Mouse (Mus musculus): ENCODE data around the gene Rps27l. TPM values are rescaled to one million over a fixed set of nuclear protein-coding genes. Genes with fewer than 3 reads are reported as not detected.
"Not testable (repeated sequence)": the region's sequence is repeated elsewhere in the genome, so short reads cannot be mapped to it uniquely, and the experiment has no call there.

The Rps27l gene
- polyA plus RNA-seq, 1 experiment from 2014 or later: 678 TPM

DNA sequence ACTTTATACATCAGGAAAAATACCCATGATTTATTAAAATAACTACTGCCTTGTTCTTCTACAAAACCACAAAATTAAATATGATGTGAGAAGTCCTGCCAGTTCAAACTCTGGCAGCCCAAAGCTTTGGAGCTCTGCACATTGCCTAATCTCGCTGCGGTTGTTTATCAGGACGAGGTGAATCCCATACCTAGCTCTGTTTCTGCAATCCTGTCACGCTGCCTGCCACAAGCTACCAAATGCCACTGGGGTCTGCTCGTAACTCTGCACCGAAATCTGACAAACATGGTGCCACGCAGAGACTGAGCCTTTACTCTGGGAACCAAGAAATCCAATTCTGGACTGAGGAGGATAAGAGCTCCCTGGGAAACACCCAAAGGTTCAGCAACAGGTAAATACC lies 36.0 kb upstream of the Rps27l start:
- no peak for ATAC-seq (ENCODE audit: low read depth)
- WGBS: 73% methylated on average over 7 of the region's 7 CpGs

DNA sequence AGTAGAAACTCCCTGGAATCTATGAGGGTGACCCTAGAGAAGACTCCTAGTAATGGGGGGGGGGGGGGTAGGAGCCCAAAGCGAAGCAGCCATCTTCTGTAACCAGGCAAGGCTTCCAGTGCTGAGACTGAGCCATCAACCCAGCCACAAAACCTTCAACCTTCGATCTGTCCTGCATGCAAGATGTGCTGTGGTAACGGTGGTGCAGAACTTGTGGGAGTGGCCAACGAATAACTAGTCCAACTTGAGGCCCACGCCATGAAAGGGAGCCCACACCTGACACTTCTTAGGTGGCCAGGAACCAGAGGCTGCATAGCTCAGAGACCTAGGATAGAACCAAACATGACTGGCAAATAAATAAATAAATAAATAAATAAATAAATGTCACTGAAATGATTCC lies 35.2 kb upstream of the Rps27l start:
- no peak overlapping the region for H3K9ac ChIP-seq (ENCODE audit: low read depth, low read length)
- H3K27me3 ChIP-seq (replicated peaks; ENCODE audit: control insufficient read depth, insufficient read depth, low read length): no peaks in the 10 kb centered on the region
- no peak overlapping the region for H3K4me3 ChIP-seq (ENCODE audit: low read depth, low read length)
- H3K27ac ChIP-seq (replicated peaks; ENCODE audit: low read depth, low read length): no peak overlapping the region
- no peaks in the 10 kb centered on the region for H3K36me3 ChIP-seq (ENCODE audit: control insufficient read depth, insufficient read depth, low read length)
- no peaks in the 10 kb centered on the region for H3K9me3 ChIP-seq (ENCODE audit: control insufficient read depth, low read length)
- 88% methylated on average over 4 of the region's 5 CpGs for WGBS
- no peak for ATAC-seq (ENCODE audit: low read depth)
- no peak overlapping the region for H3K4me2 ChIP-seq (ENCODE audit: low read depth, low read length)
- no peak for DNase-seq (ENCODE audit: low spot score)
- peaks cover 3% of the 10 kb centered on the region for H3K4me1 ChIP-seq (ENCODE audit: control insufficient read depth, insufficient read depth, low read length)

More for the DNA sequence above, 36.0 kb upstream of the Rps27l start:
- Histone ChIP-seq H3K4me1 (ENCODE audit: control insufficient read depth, insufficient read depth, low read length) (peaks cover 3% of the 10 kb centered on the region), H3K9ac (ENCODE audit: low read depth, low read length) (no peak overlapping the region), H3K36me3 (ENCODE audit: control insufficient read depth, insufficient read depth, low read length) (no peaks in the 10 kb centered on the region), H3K27me3 (replicated peaks; ENCODE audit: control insufficient read depth, insufficient read depth, low read length) (no peaks in the 10 kb centered on the region), H3K9me3 (ENCODE audit: control insufficient read depth, low read length) (no peaks in the 10 kb centered on the region), H3K4me2 (ENCODE audit: low read depth, low read length) (no peak overlapping the region), H3K4me3 (ENCODE audit: low read depth, low read length) (no peak overlapping the region), H3K27ac (replicated peaks; ENCODE audit: low read depth, low read length) (no peak overlapping the region)
- no peak for DNase-seq (ENCODE audit: low spot score)

DNA sequence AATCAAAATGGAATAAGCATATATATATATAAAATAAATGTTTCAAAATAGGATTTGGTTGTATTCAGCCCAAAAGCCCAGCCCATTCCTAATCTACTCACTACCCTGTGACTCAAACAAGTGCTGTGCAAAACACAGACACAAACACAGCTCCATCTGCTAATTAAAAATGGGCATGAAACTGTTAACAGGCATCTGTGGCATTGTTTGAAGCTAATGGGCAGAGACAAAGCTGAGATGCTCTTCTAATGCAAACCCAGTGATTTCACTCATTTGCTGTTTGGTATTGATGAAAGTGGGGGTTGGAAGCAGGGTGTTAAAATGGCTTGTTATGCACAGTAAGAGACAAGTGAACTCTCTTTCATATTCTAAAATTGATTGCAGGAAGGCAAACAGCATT lies 33.6 kb upstream of the Rps27l start:
- Histone ChIP-seq H3K4me2 (ENCODE audit: low read depth, low read length) (no peak overlapping the region), H3K27me3 (replicated peaks; ENCODE audit: control insufficient read depth, insufficient read depth, low read length) (no peaks in the 10 kb centered on the region), H3K4me3 (ENCODE audit: low read depth, low read length) (no peak overlapping the region), H3K9me3 (ENCODE audit: control insufficient read depth, low read length) (no peaks in the 10 kb centered on the region), H3K36me3 (ENCODE audit: control insufficient read depth, insufficient read depth, low read length) (no peaks in the 10 kb centered on the region), H3K4me1 (ENCODE audit: control insufficient read depth, insufficient read depth, low read length) (peaks cover 6% of the 10 kb centered on the region; the same call in 1 of the 2 replicates), H3K9ac (ENCODE audit: low read depth, low read length) (no peak overlapping the region), H3K27ac (replicated peaks; ENCODE audit: low read depth, low read length) (no peak overlapping the region)
- DNase-seq (ENCODE audit: low spot score) (no peak), ATAC-seq (ENCODE audit: low read depth) (no peak)

DNA sequence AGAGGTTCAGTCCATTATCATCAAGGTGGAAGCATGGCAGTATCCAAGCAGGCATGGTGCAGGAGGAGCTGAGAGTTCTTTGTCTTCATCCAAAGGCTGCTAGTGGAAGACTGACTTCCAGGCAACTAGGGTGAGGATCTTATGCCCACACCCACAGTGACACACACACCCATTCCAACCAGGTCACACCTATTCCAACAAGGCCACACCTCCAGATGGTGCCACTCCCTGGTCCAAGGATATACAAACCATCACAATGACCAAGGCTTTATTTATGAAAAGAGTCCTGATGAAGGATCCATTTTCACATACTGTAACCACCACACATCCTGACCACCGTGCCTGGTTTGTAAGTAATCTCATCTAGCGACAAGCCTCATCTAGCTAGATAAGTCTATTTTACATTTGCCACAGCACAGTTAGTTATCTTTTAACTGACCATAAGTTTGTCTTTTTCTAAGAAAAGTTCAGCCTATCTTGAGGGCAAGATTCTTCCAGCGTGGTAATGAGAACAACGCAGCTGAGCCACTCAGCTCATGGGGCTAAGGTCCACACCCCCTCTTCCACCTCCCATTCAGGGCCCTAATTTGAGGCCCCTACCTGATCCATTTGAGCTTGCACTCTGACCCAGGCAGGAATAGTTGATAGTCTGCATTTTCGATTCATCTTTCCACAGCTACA lies 32.5 kb upstream of the Rps27l start:
- ATAC-seq (ENCODE audit: low read depth); H3K9me3 ChIP-seq (ENCODE audit: control insufficient read depth, low read length); H3K36me3 ChIP-seq (ENCODE audit: control insufficient read depth, insufficient read depth, low read length); H3K4me2 ChIP-seq (ENCODE audit: low read depth, low read length); DNase-seq (ENCODE audit: low spot score); H3K4me3 ChIP-seq (ENCODE audit: low read depth, low read length); H3K27ac ChIP-seq (replicated peaks; ENCODE audit: low read depth, low read length); H3K9ac ChIP-seq (ENCODE audit: low read depth, low read length); H3K27me3 ChIP-seq (replicated peaks; ENCODE audit: control insufficient read depth, insufficient read depth, low read length): not testable (repeated sequence)
- peaks cover 15% of the 10 kb centered on the region for H3K4me1 ChIP-seq (ENCODE audit: control insufficient read depth, insufficient read depth, low read length)
- WGBS: 91% methylated on average over 5 of the region's 5 CpGs

DNA sequence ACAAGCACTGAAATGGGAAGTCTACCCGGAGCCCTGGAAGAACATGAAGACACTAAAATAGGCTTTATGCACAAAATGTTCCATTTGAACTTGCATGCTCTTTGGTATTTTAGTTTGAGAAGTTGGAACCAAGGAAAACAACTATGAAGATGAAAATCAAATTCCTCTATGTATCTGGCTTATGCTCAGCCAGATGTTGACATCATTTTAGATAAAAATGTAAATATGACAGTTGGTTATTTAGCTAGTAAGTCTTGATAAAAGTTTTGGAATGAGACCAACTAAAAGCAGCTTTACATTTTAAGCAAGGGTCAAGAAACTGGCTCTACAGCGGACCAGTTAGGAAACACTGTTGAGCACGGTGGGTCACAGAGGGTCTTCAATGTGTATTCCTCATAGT lies 31.3 kb upstream of the Rps27l start:
- Histone ChIP-seq H3K4me2 (ENCODE audit: low read depth, low read length) (no peak overlapping the region), H3K36me3 (ENCODE audit: control insufficient read depth, insufficient read depth, low read length) (no peaks in the 10 kb centered on the region), H3K4me3 (ENCODE audit: low read depth, low read length) (no peak overlapping the region), H3K4me1 (ENCODE audit: control insufficient read depth, insufficient read depth, low read length) (peaks cover 19% of the 10 kb centered on the region), H3K9ac (ENCODE audit: low read depth, low read length) (no peak overlapping the region), H3K27me3 (replicated peaks; ENCODE audit: control insufficient read depth, insufficient read depth, low read length) (no peaks in the 10 kb centered on the region), H3K9me3 (ENCODE audit: control insufficient read depth, low read length) (no peaks in the 10 kb centered on the region), H3K27ac (replicated peaks; ENCODE audit: low read depth, low read length) (no peak overlapping the region)
- ATAC-seq (ENCODE audit: low read depth): no peak
- 92% methylated on average over 3 of the region's 3 CpGs for WGBS
- no peak for DNase-seq (ENCODE audit: low spot score)

DNA sequence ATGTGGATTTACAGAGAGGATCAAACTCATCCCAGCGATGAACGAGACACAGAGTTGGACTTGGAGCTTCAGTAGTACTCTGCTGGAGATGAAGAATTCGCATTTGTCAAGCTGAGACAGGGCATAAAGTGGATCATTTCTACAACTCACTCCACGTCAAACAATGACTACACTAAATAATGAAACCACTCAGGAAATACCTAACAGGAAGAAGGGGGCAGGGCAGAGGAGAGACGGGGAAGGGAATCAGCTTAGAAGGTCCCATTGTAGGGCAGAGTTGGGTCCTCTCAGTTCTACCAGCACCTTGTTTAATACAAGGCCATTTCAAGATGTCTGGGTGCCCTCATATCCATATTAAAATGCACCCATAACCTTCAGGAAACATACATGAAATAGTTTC lies 30.5 kb upstream of the Rps27l start:
- peaks cover 16% of the 10 kb centered on the region for H3K4me1 ChIP-seq (ENCODE audit: control insufficient read depth, insufficient read depth, low read length)
- no peak overlapping the region for H3K27ac ChIP-seq (replicated peaks; ENCODE audit: low read depth, low read length)
- H3K9ac ChIP-seq (ENCODE audit: low read depth, low read length): no peak overlapping the region
- 67% methylated on average over 5 of the region's 5 CpGs for WGBS
- H3K9me3 ChIP-seq (ENCODE audit: control insufficient read depth, low read length): no peaks in the 10 kb centered on the region
- no peak overlapping the region for H3K4me3 ChIP-seq (ENCODE audit: low read depth, low read length)
- H3K36me3 ChIP-seq (ENCODE audit: control insufficient read depth, insufficient read depth, low read length): no peaks in the 10 kb centered on the region
- DNase-seq (ENCODE audit: low spot score): no peak
- H3K4me2 ChIP-seq (ENCODE audit: low read depth, low read length): no peak overlapping the region
- H3K27me3 ChIP-seq (replicated peaks; ENCODE audit: control insufficient read depth, insufficient read depth, low read length): no peaks in the 10 kb centered on the region
- ATAC-seq (ENCODE audit: low read depth): no peak

DNA sequence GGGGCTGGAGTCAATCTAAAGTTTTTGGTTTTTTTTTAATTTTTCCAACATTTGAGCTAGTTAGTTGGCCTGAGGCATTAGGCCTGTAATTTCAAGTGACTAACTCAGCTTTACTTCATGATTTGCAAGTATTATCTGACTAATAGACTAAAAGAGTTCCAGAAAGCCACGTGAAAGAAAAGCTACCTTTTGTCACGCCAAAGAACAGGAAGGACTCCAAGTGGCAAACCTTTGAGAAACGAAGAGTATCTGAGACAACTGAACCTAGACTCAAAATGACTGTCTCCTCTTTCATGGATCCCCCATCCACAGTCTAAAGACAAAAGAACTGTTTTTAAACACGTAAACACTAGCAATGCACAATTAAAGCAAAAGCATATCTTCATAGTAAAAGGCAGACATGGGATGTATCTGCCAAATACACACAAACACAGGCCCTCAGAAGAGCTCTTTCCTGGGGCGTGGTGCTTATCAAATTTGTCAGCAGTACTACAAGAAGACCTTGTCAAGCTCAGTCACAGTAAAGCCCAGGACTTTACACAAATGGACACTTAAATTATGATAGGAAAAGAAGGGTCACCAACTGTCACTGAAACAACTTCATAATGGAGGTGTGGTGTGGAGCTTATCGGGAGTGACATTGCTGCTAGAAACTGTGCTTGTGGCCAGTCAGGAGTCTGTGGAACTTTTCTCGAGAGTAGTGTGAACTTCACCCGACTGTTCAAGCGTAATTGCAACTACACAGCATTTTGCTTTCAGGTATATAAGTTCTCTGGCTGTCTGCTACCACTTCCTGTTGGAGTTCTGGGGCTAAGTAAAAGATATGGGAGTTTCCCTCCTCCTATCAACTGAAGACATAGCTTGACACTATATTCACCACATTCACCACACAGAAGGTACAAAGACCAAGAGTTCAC lies 29.8 kb upstream of the Rps27l start:
- ATAC-seq (ENCODE audit: low read depth) (no peak), DNase-seq (ENCODE audit: low spot score) (no peak)
- Histone ChIP-seq H3K4me2 (ENCODE audit: low read depth, low read length) (no peak overlapping the region), H3K9me3 (ENCODE audit: control insufficient read depth, low read length) (no peaks in the 10 kb centered on the region), H3K9ac (ENCODE audit: low read depth, low read length) (no peak overlapping the region), H3K4me1 (ENCODE audit: control insufficient read depth, insufficient read depth, low read length) (peaks cover 16% of the 10 kb centered on the region), H3K36me3 (ENCODE audit: control insufficient read depth, insufficient read depth, low read length) (no peaks in the 10 kb centered on the region), H3K4me3 (ENCODE audit: low read depth, low read length) (no peak overlapping the region), H3K27ac (replicated peaks; ENCODE audit: low read depth, low read length) (no peak overlapping the region), H3K27me3 (replicated peaks; ENCODE audit: control insufficient read depth, insufficient read depth, low read length) (no peaks in the 10 kb centered on the region)
- WGBS: 80% methylated on average over 9 of the region's 9 CpGs

DNA sequence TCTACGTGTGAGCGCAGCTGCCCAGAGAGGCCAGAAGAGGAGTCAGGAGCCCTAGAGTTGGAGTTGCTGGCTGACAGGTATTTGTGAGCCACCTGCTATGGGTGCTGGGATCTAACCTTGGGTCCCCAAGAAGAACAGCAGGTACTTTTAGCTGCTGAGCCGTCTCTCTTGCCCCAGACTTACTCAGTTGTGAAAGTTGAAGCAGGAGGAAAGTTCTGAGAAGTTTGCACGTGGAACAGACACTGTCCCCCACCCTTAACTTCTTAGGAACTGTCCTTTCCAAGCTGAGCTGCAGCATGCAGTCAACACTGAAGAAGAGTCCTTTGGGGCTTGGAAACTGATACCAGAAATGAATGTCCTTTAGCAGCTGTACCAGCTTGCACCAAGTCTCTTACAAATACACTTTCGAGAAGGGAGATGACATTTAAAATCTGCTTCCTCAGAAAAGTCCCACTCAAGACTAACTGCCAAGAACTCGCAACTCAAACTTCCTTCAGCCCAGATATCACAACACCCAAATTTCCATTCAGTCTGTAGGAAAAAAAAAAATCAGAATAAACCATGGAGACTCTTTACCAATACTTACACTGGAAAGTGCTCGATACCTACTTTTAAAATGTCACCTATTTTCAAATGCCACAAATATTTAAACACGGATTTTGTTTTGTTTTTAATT lies 28.5 kb upstream of the Rps27l start:
- Histone ChIP-seq H3K36me3 (ENCODE audit: control insufficient read depth, insufficient read depth, low read length) (no peaks in the 10 kb centered on the region), H3K4me2 (ENCODE audit: low read depth, low read length) (peak overlapping the region; percentile 88; the same call in 1 of the 2 replicates), H3K27me3 (replicated peaks; ENCODE audit: control insufficient read depth, insufficient read depth, low read length) (no peaks in the 10 kb centered on the region), H3K27ac (replicated peaks; ENCODE audit: low read depth, low read length) (no peak overlapping the region), H3K4me3 (ENCODE audit: low read depth, low read length) (peak overlapping the region; percentile 95; the same call in 1 of the 2 replicates), H3K4me1 (ENCODE audit: control insufficient read depth, insufficient read depth, low read length) (peaks cover 16% of the 10 kb centered on the region), H3K9me3 (ENCODE audit: control insufficient read depth, low read length) (no peaks in the 10 kb centered on the region), H3K9ac (ENCODE audit: low read depth, low read length) (no peak overlapping the region)
- DNase-seq (ENCODE audit: low spot score) (no peak), ATAC-seq (ENCODE audit: low read depth) (no peak)
- WGBS: 85% methylated on average over 8 of the region's 8 CpGs
